ENCODE assay signal across 8 mouse cellular contexts in genomic region chr8:111393391-111394363, GRCm38 (mm10). TPM values are rescaled to one million over a fixed set of nuclear protein-coding genes. Genes with fewer than 3 reads are reported as not detected.
A peak's percentile ranks its signal among the peaks of the same experiment; 100 is the strongest.
DNase-seq lines count a peak whose midpoint lies in the region; ATAC-seq and TF ChIP-seq lines count a peak whose summit lies in the region.

Gene Fa2h, minus strand, starts transcription at chr8:111393824.

- H3K4me3 ChIP-seq in embryonic facial prominence, embryonic 11.5 days (ENCODE audit: low read depth, low read length): peak within 1 kb of the TSS; percentile 33
- H3K4me3 ChIP-seq in intestine, postnatal 0 days (ENCODE audit: low read depth, low read length): peak within 1 kb of the TSS; percentile 50
- H3K4me3 ChIP-seq in limb, embryonic 11.5 days (ENCODE audit: low read depth, low read length): peak within 1 kb of the TSS; percentile 30
- peak within 1 kb of the TSS; percentile 57 for H3K4me3 ChIP-seq in midbrain, embryonic 13.5 days (replicated peaks)

- no peak within 1 kb of the TSS for H3K27ac ChIP-seq in embryonic facial prominence, embryonic 11.5 days (replicated peaks; ENCODE audit: low read depth, low read length)
- peak within 1 kb of the TSS; percentile 46; the same call in 1 of the 2 replicates for H3K27ac ChIP-seq in intestine, postnatal 0 days (ENCODE audit: low read depth, low read length)
- no peak within 1 kb of the TSS for H3K27ac ChIP-seq in limb, embryonic 11.5 days (replicated peaks; ENCODE audit: low read depth, low read length)
- no peak within 1 kb of the TSS for H3K27ac ChIP-seq in midbrain, embryonic 13.5 days

- under 1% methylated on average over 59 of the region's 71 CpGs for WGBS in embryonic facial prominence, embryonic 11.5 days
- WGBS in intestine, postnatal 0 days: under 1% methylated on average over 68 of the region's 71 CpGs
- WGBS in limb, embryonic 11.5 days: 1% methylated on average over 65 of the region's 71 CpGs
- WGBS in midbrain, embryonic 13.5 days: under 1% methylated on average over 60 of the region's 71 CpGs

- H3K9me3 ChIP-seq in embryonic facial prominence, embryonic 11.5 days (replicated peaks; ENCODE audit: control insufficient read depth, low read length): no peaks in the 10 kb centered on the region
- H3K9me3 ChIP-seq in intestine, postnatal 0 days (ENCODE audit: control insufficient read depth): no peaks in the 10 kb centered on the region
- H3K9me3 ChIP-seq in limb, embryonic 11.5 days (ENCODE audit: control insufficient read depth, low read length): no peaks in the 10 kb centered on the region
- H3K9me3 ChIP-seq in midbrain, embryonic 13.5 days: no peaks in the 10 kb centered on the region

- H3K4me1 ChIP-seq in embryonic facial prominence, embryonic 11.5 days (ENCODE audit: control insufficient read depth, insufficient read depth, low read length): no peaks in the 10 kb centered on the region
- H3K4me1 ChIP-seq in intestine, postnatal 0 days (replicated peaks; ENCODE audit: control insufficient read depth, insufficient read depth, low read length): 0 out of 2 replicates have a peak, but pooled peaks cover 4% of the 10 kb centered on the region
- H3K4me1 ChIP-seq in limb, embryonic 11.5 days (ENCODE audit: control insufficient read depth, insufficient read depth, low read length): no peaks in the 10 kb centered on the region
- peaks cover 8% of the 10 kb centered on the region for H3K4me1 ChIP-seq in midbrain, embryonic 13.5 days (replicated peaks)

- H3K36me3 ChIP-seq in embryonic facial prominence, embryonic 11.5 days (replicated peaks; ENCODE audit: control insufficient read depth, insufficient read depth, low read depth, low read length): no peaks in the 10 kb centered on the region
- no peaks in the 10 kb centered on the region for H3K36me3 ChIP-seq in intestine, postnatal 0 days (ENCODE audit: control insufficient read depth, insufficient read depth)
- H3K36me3 ChIP-seq in limb, embryonic 11.5 days (ENCODE audit: control insufficient read depth, insufficient read depth, low read length): no peaks in the 10 kb centered on the region
- no peaks in the 10 kb centered on the region for H3K36me3 ChIP-seq in midbrain, embryonic 13.5 days

- H3K9ac ChIP-seq in embryonic facial prominence, embryonic 11.5 days (replicated peaks; ENCODE audit: low read length): peak within 1 kb of the TSS; percentile 39; the same call in 1 of the 2 replicates
- peak within 1 kb of the TSS; percentile 37; the same call in 1 of the 2 replicates for H3K9ac ChIP-seq in intestine, postnatal 0 days (ENCODE audit: low read depth, low read length)
- peak within 1 kb of the TSS; percentile 27; the same call in 1 of the 2 replicates for H3K9ac ChIP-seq in limb, embryonic 11.5 days (ENCODE audit: low read length)
- H3K9ac ChIP-seq in midbrain, embryonic 13.5 days (replicated peaks): peak within 1 kb of the TSS; percentile 58

- H3K27me3 ChIP-seq in embryonic facial prominence, embryonic 11.5 days (ENCODE audit: control insufficient read depth, insufficient read depth, low read length): peaks cover 27% of the 10 kb centered on the region
- H3K27me3 ChIP-seq in intestine, postnatal 0 days (replicated peaks; ENCODE audit: control insufficient read depth, insufficient read depth, low read length): peaks cover 23% of the 10 kb centered on the region
- H3K27me3 ChIP-seq in limb, embryonic 11.5 days (ENCODE audit: control insufficient read depth, insufficient read depth, low read length): peaks cover 30% of the 10 kb centered on the region
- peaks cover 62% of the 10 kb centered on the region for H3K27me3 ChIP-seq in midbrain, embryonic 13.5 days

- ATAC-seq in embryonic facial prominence, embryonic 11.5 days (replicated peaks; ENCODE audit: insufficient number of reproducible peaks, low FRiP score, low TSS enrichment, low read depth): peak; percentile 95
- ATAC-seq in granulocyte monocyte progenitor cell, adult 5-6 weeks (replicated peaks; ENCODE audit: poor library complexity, severe bottlenecking): peak; percentile 97
- ATAC-seq in intestine, postnatal 0 days: peak; percentile 96
- ATAC-seq in limb, embryonic 11.5 days (ENCODE audit: insufficient number of reproducible peaks, low FRiP score, low TSS enrichment, low read depth): peak; percentile 97
- ATAC-seq in midbrain, embryonic 13.5 days: peak; percentile 98
- no peak for ATAC-seq in inflammation-experienced regulatory T-cells, adult 6 months

- peak; percentile 64 for TF ChIP-seq CTCF in intestine, postnatal 0 days (IDR thresholded peaks at IDR 0.05; ENCODE audit: low read depth)

- peak within 1 kb of the TSS; percentile 93 for H3K4me2 ChIP-seq in embryonic facial prominence, embryonic 11.5 days (ENCODE audit: low read depth, low read length)
- peak within 1 kb of the TSS; percentile 94 for H3K4me2 ChIP-seq in intestine, postnatal 0 days (replicated peaks; ENCODE audit: low read depth)
- peak within 1 kb of the TSS; percentile 77 for H3K4me2 ChIP-seq in limb, embryonic 11.5 days (ENCODE audit: low read depth, severe bottlenecking)
- H3K4me2 ChIP-seq in midbrain, embryonic 13.5 days (replicated peaks): peak within 1 kb of the TSS; percentile 90

- DNase-seq in adrenal gland, postnatal 25 days: peak; percentile 88
- DNase-seq in embryonic facial prominence, embryonic 11.5 days (ENCODE audit: low spot score): peak; percentile 86
- DNase-seq in limb, embryonic 11.5 days (ENCODE audit: low spot score): peak; percentile 87
- peak; percentile 19 to 33 for DNase-seq in spleen, adult 18-20 months

RNA-seq across cellular contexts. Expression of gene Fa2h, which starts in this region (rescaled TPM):
- total RNA-seq in adrenal gland, postnatal 25 days (2021): 5.6 and 7.4 TPM in 2 replicates
- not detected in 2 replicates for polyA plus RNA-seq in embryonic facial prominence, embryonic 11.5 days (2014; fragmentation: Nextera tagmentation; extraction: Ambion mirVana)
- not detected in 2 replicates for total RNA-seq in granulocyte monocyte progenitor cell, adult 5-6 weeks (2014; fragmentation: Nextera tagmentation)
- total RNA-seq in granulocyte monocyte progenitor cell, adult 5-6 weeks (2017): not detected in 2 replicates
- polyA plus RNA-seq in intestine, postnatal 0 days (2015; fragmentation: Nextera tagmentation; extraction: Ambion mirVana): 0.50 and 2.6 TPM in 2 replicates
- polyA plus RNA-seq in limb, embryonic 11.5 days (2014; fragmentation: Nextera tagmentation; extraction: Ambion mirVana): not detected in 2 replicates
- 0.08 TPM in 1 of 2 replicates, not detected in the other for polyA plus RNA-seq in midbrain, embryonic 13.5 days (2015; fragmentation: Nextera tagmentation; extraction: Ambion mirVana)
- polyA plus RNA-seq in inflammation-experienced regulatory T-cells, adult 6 months (2017; shearing (Covaris generic)): under 1 TPM in 1 of 3 experiments, not detected in 2; 0.32 TPM

Comparison
In these comparisons a context has a peak if more than half of its experiments do, and no peak if none do; other contexts are left out.
1. Peak in DNase-seq, ATAC-seq, H3K4me3 ChIP-seq, H3K9ac ChIP-seq and H3K4me2 ChIP-seq in embryonic facial prominence, embryonic 11.5 days; RNA of the gene not detected or under 1 TPM.
2. Peak in ATAC-seq in granulocyte monocyte progenitor cell, adult 5-6 weeks; RNA of the gene not detected or under 1 TPM.
3. Peak in DNase-seq, ATAC-seq, H3K4me3 ChIP-seq, H3K9ac ChIP-seq and H3K4me2 ChIP-seq in limb, embryonic 11.5 days; RNA of the gene not detected or under 1 TPM.
4. Peak in ATAC-seq, H3K4me3 ChIP-seq, H3K9ac ChIP-seq and H3K4me2 ChIP-seq in midbrain, embryonic 13.5 days; RNA of the gene not detected or under 1 TPM.
5. DNase-seq: peak in every context shown above with its lines; median percentile 88 in adrenal gland, postnatal 25 days; 87 in limb, embryonic 11.5 days; 86 in embryonic facial prominence, embryonic 11.5 days; 26 in spleen, adult 18-20 months.